Mouse (Mus musculus) heart, adult 2 months (tissue): ENCODE measurements around the gene Cfap221.

Source experiments
- CTCF ChIP-seq: fragments of 200-600 bp; IDR thresholded peaks from 2 replicates; pipeline ENCODE4 v1.8.1; 2022; ENCODE audit warnings: antibody characterized with exemption, mild to moderate bottlenecking, moderate library complexity
- EP300 ChIP-seq: fragments of 200-500 bp; IDR thresholded peaks from 2 replicates; pipeline ENCODE4 v1.6.1; 2011; ENCODE audit warnings: low read depth, low read length, control low read depth; ENCODE audit not compliant: insufficient read depth

DNA sequence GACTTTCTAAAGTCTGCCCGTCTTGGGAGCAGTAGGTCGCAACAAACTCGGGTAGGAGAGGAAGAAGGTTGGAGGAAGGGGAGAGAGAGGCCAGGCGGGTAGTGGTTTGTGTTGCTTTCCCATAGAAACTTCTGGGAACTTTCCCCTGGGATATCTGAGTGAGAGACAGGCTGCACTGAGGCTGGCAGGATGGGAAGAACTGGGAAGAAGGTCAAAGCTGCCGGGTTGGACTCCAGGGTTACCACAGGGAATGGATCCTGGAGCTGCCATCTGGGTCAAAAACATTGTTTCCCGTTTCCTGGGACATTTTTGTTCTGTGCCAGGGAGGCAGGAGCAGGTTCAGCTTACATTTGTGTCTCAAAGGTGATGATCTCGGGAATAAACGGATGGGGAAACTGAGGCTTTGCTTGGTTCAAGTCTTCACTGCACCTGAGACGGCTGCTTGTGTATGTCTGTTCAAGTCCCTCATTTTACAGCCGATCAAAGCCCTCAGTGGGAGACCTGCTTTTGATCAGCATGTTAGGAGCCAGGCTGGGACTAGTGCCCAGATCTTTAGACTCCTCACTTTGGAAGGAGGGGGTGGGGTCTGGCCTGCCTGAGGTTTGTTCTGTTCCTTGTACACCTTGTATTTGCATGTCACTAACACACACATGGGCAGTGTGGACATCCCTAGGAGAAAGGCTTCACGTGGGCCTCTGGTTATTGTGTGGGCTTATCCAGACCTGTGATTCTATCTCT lies 11.0 kb upstream of the Cfap221 start:
- TF ChIP-seq EP300 = no peak
- no peak for TF ChIP-seq CTCF
